Mouse (Mus musculus) midbrain, embryonic 11.5 days (tissue): Measurements from ENCODE around the gene Nol11. TPM values are rescaled to one million over a fixed set of nuclear protein-coding genes. Genes with fewer than 3 reads are reported as not detected.
"Not testable (repeated sequence)": the region's sequence is repeated elsewhere in the genome, so short reads cannot be mapped to it uniquely, and the experiment has no call there.

Source experiments
- ATAC-seq: fragments of 200-750 bp; cut with Nextera tagmentation; 2 replicates; pipeline ENCODE4 v1.8.0; 2017; ENCODE audit warnings: moderate TSS enrichment, moderate library complexity; ENCODE audit not compliant: low FRiP score
- DNase-seq: peaks from one replicate; pipeline ENCODE4 v3.0.0; 2015; ENCODE audit warnings: low spot score; ENCODE audit errors: missing footprints
- H3K27ac ChIP-seq: fragments of 300-500 bp; sonication (generic); 2 replicates; pipeline ENCODE4 v1.5.1; 2014; ENCODE audit warnings: low read depth, low read length
- H3K27me3 ChIP-seq: fragments of 300-500 bp; sonication (generic); 2 replicates; pipeline ENCODE4 v1.6.1; 2014; ENCODE audit warnings: mild to moderate bottlenecking, low read length, moderate library complexity, mixed read lengths; ENCODE audit not compliant: control insufficient read depth, insufficient read depth
- H3K36me3 ChIP-seq: fragments of 300-500 bp; sonication (generic); 2 replicates; pipeline ENCODE4 v1.6.1; 2014; ENCODE audit warnings: mild to moderate bottlenecking, low read length, moderate library complexity, mixed read lengths; ENCODE audit not compliant: control insufficient read depth, insufficient read depth
- H3K4me1 ChIP-seq: fragments of 300-500 bp; sonication (generic); 2 replicates; pipeline ENCODE4 v1.6.1; 2014; ENCODE audit warnings: low read length; ENCODE audit not compliant: control insufficient read depth, insufficient read depth
- H3K4me2 ChIP-seq: fragments of 300-500 bp; sonication (generic); 2 replicates; pipeline ENCODE4 v1.6.1; 2014; ENCODE audit warnings: mild to moderate bottlenecking, moderate library complexity
- H3K4me3 ChIP-seq: fragments of 300-500 bp; sonication (generic); 2 replicates; pipeline ENCODE4 v1.5.1; 2014; ENCODE audit warnings: low read depth, low read length
- H3K9ac ChIP-seq: fragments of 300-500 bp; sonication (generic); 2 replicates; pipeline ENCODE4 v1.6.1; 2014; ENCODE audit warnings: low read length
- H3K9me3 ChIP-seq: fragments of 300-500 bp; sonication (generic); 2 replicates; pipeline ENCODE4 v1.6.1; 2016; ENCODE audit warnings: low read length; ENCODE audit not compliant: control insufficient read depth
- WGBS: fragments of 180-500 bp; shearing (Covaris S2); extraction: QIAGEN DNeasy Blood & Tissue Kit; methylation state at CpG from one replicate; pipeline ENCODE4 v1.1.7; 2014; 5-methylcytosine and 5-hydroxymethylcytosine counted together
- polyA plus RNA-seq: library from polyadenylated mRNA; unstranded; fragments of >200 nt; fragmentation: Nextera tagmentation; extraction: Ambion mirVana; gene quantifications from 2 replicates; pipeline ENCODE4 v1.2.1, GENCODE M21; 2014

Nol11 gene
- polyA plus RNA-seq, 1 experiment from 2014 or later, result 68.3 TPM

GRCm38 (mm10) chr11:107130879-107131748, 58.1 kb downstream of the Nol11 start:
- H3K36me3 ChIP-seq, result no peaks in the 10 kb centered on the region
- H3K27ac ChIP-seq, result peak overlapping the region; percentile 87
- peaks cover 13% of the 10 kb centered on the region for H3K4me1 ChIP-seq
- no peaks in the 10 kb centered on the region for H3K9me3 ChIP-seq
- H3K9ac ChIP-seq, result peak overlapping the region; percentile 91
- H3K4me3 ChIP-seq, result peak overlapping the region; percentile 70
- H3K4me2 ChIP-seq, result peak overlapping the region; percentile 82
- WGBS, result under 1% methylated on average over 54 of the region's 65 CpGs
- peak; percentile 95 for DNase-seq
- H3K27me3 ChIP-seq, result no peaks in the 10 kb centered on the region
- ATAC-seq, result peak; percentile 73

DNA sequence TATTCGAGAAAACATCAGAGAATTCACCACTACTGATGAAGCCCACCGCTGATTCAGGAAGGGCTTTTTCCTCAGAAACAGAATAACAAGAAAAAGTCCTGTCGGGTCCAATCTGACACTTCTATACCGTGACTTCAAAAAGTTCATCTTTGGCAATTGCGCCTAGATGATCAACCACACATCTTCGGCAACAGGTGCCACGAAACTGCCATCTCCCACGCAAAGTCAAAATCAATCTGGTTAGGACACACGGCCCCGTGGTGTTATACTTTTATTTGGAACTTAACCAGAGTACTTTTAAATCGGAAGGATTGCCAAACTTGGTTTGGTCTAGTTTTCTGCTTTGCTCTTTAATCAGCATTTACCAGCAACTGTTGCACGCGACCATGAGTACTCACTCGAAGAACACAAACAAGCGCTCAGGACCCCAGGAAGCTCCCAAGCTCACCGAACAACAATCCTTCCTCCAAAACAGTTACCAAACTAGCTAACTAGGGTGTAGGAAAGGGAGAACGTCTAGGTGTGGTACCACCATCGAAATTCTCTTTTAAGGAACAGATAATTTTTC, 58.9 kb downstream of the Nol11 start:
- Histone ChIP-seq H3K4me2 (peak overlapping the region; percentile 82), H3K9ac (peak overlapping the region; percentile 91), H3K9me3 (no peaks in the 10 kb centered on the region), H3K36me3 (no peaks in the 10 kb centered on the region), H3K27me3 (no peaks in the 10 kb centered on the region), H3K27ac (no peak overlapping the region; the same call in 1 of the 2 replicates), H3K4me1 (peaks cover 13% of the 10 kb centered on the region), H3K4me3 (peak overlapping the region; percentile 70)
- 2% methylated on average over 18 of the region's 18 CpGs for WGBS
- DNase-seq, result peak; percentile 94
- no peak for ATAC-seq

- Histone ChIP-seq H3K36me3 (no peaks in the 10 kb centered on the region), H3K4me3 (peak overlapping the region; percentile 70), H3K27ac (no peak overlapping the region), H3K9me3 (no peaks in the 10 kb centered on the region), H3K9ac (peak overlapping the region; percentile 37; the same call in 1 of the 2 replicates), H3K4me2 (peak overlapping the region; percentile 82), H3K4me1 (peaks cover 13% of the 10 kb centered on the region), H3K27me3 (no peaks in the 10 kb centered on the region)
- ATAC-seq (no peak), DNase-seq (no peak)
- 38% methylated on average over 2 of the region's 2 CpGs for WGBS
These were observed 59.5 kb downstream of the Nol11 start for GRCm38 (mm10) chr11:107129641-107130040.

DNA sequence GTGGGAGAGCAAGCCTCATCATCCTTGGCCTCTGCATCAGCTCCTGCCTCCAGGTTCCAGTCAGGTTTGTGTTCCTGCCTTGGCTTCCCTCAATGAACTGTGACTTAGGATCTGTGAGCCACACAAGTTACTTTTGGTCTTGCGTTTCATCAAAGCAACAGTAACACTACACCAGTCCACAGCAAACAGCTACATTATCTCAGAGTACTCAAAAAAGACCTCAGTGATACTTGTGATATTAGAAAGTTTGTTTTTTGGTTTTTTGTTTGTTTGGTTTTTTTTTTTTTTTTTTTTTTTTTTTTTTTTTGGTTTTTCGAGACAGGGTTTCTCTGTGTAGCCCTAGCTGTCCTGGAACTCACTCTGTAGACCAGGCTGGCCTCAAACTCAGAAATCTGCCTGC, 62.5 kb downstream of the Nol11 start:
- H3K4me2 ChIP-seq, H3K36me3 ChIP-seq, ATAC-seq, H3K9ac ChIP-seq, H3K9me3 ChIP-seq, H3K27me3 ChIP-seq, H3K27ac ChIP-seq, H3K4me3 ChIP-seq: not testable (repeated sequence)
- peak; percentile 83 for DNase-seq
- WGBS, result 96% methylated on average over 1 of the region's 2 CpGs
- H3K4me1 ChIP-seq, result peaks cover 14% of the 10 kb centered on the region

GRCm38 (mm10) chr11:107125011-107125410, 64.2 kb downstream of the Nol11 start:
- Histone ChIP-seq H3K4me1 (peaks cover 11% of the 10 kb centered on the region), H3K4me3 (no peak overlapping the region), H3K9me3 (no peaks in the 10 kb centered on the region), H3K27ac (no peak overlapping the region), H3K4me2 (no peak overlapping the region), H3K36me3 (no peaks in the 10 kb centered on the region), H3K9ac (no peak overlapping the region), H3K27me3 (no peaks in the 10 kb centered on the region)
- ATAC-seq (no peak), DNase-seq (peak; percentile 71)
- WGBS, result 85% methylated on average over 4 of the region's 4 CpGs

DNA sequence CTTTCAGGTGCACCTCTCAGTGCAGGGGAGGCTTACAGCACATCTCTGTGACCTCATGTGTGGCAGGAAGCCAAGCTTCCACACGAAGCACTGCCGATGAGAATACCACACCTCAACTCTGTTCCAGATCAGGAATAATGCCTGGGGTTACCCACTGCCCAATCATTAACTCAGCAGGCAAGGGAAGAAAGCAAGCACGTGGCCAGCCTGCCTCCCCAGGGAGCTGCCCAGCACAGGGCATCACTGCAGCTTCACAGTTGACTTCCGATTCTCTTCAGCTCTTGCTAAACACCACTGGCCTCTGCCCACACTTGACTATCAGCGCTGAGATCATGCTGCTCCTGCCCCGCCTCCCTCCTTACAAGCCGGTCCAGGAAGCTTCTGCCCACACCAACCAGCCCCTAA, 64.9 kb downstream of the Nol11 start:
- no peak overlapping the region for H3K4me3 ChIP-seq
- ATAC-seq (no peak), DNase-seq (peak; percentile 83)
- no peaks in the 10 kb centered on the region for H3K36me3 ChIP-seq
- peaks cover 6% of the 10 kb centered on the region for H3K4me1 ChIP-seq
- H3K27me3 ChIP-seq, result no peaks in the 10 kb centered on the region
- WGBS, result 57% methylated on average over 7 of the region's 7 CpGs
- H3K4me2 ChIP-seq, result no peak overlapping the region
- H3K9me3 ChIP-seq, result no peaks in the 10 kb centered on the region
- H3K27ac ChIP-seq, result no peak overlapping the region
- H3K9ac ChIP-seq, result no peak overlapping the region

DNA sequence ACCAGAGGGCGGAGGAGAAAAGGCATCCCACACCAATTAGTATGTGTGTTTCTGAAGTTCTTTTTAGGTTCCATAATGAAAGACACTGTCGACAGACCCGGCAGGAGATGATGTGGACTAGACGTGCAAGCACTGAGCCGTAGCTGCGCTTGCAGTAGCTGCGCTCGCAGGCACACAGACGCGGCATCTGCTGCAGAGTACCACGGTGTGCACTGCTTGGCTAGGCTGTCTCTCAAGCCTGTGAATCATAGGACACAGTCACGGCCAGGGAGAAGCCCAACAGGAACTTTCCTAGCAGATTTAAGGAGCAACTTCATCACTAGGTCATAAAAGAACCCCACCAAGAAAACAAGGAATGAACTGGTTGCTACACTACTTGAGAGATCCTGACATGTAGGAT, 71.4 kb downstream of the Nol11 start:
- H3K4me2 ChIP-seq, result no peak overlapping the region
- 88% methylated on average over 12 of the region's 12 CpGs for WGBS
- no peak for ATAC-seq

More for the DNA sequence above, 71.4 kb downstream of the Nol11 start:
- Histone ChIP-seq H3K9ac (no peak overlapping the region), H3K27me3 (no peaks in the 10 kb centered on the region), H3K9me3 (no peaks in the 10 kb centered on the region), H3K4me3 (no peak overlapping the region), H3K27ac (no peak overlapping the region), H3K36me3 (no peaks in the 10 kb centered on the region), H3K4me1 (peaks cover 13% of the 10 kb centered on the region)
- DNase-seq, result no peak
